Mouse (Mus musculus) heart, postnatal 36 days (tissue): Measurements from ENCODE around the gene Chad. TPM values are rescaled to one million over a fixed set of nuclear protein-coding genes. Genes with fewer than 3 reads are reported as not detected.

ENCODE experiments used
- DNase-seq, 2 experiments: peaks; one replicate each; pipeline ENCODE4 v3.0.0; 2021 to 2022
- intact Hi-C: fragments of 180-260 bp; cut with DNase I; formaldehyde crosslinking; loops from one replicate; pipeline ENCODE4 v1.15.1; 2025
- total RNA-seq, 2 experiments: library from RNA; stranded (reverse); gene quantifications; 2 replicates each; pipeline ENCODE4 v1.2.3; 2021

Gene Chad
- total RNA-seq = 1 to 10 TPM; 1.0 to 1.2 TPM

DNA sequence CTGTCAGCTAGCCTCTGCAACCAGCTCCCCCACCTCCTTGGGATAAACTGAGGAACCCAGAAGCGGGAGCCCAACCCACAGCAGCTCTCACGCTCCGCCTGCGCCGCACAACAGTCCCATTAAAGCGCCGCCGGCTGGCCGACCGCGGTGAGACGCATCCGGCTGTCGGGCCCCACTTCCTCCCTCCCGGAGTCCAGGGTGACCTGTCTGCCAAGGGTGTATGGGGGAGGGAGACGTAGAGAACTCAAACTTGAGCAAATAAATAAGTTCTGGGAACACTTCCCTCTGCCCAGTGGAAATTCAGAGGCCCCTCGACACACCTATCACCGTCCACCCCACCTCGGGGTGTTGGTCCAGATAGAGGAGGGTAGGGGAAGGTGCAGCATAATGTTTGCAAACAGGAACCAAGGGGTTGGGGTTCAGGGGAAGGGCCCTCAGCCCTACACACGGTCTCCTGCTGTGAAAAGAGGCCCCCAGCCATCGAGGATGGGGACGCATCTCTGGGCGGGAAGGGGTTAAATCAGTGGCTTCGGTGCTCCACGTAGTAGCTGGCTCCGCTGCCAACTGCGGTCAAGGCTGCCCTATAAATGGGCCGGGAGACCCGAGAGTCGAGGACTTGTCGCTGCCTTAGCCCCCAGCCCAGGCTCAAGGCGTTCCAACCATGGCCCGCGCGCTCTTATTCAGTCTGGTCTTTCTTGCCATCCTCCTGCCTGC is at the start of gene Chad:
TSS of gene Chad (plus strand) at position 611 of the 714 bp plus-strand sequence.
- intact Hi-C loops = no loop called here
- DNase-seq = peak; percentile 35 to 49

DNA sequence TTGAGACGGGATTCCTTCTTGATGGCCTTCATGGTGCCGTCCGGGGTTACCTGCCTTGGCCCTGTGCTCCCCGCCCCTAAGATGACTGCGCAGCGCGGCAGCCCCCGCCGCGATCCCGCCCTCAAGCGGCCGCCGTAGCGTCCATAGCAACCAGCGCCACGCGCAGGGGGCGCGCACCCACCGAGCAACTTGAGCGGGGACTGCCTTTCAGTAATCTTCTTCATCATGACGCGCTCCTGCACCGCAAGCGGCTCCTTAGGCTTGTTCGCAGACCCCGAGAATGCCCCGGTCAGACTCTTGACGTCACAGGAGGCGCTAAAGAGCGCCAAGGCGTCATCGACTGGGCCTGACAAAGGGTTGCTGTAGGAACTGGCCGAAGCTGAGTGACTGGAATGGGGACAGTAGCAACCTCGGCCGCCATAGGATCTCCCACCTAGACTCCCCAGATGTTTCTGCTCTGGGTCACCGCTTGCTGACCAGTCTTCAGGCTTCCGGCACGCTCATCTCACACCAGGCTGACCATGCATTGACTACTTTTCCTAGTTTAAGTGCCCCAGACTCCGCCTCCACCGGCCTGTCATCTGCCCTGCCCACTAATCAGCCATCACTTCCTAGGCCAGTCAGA is 43.5 kb upstream of the Chad start, which contains the start of gene Mycbpap:
TSS of gene Mycbpap (minus strand) at position 524 of the 625 bp plus-strand sequence.
- DNase-seq = peak; percentile 65 to 70
- intact Hi-C loops = no loop called here

DNA sequence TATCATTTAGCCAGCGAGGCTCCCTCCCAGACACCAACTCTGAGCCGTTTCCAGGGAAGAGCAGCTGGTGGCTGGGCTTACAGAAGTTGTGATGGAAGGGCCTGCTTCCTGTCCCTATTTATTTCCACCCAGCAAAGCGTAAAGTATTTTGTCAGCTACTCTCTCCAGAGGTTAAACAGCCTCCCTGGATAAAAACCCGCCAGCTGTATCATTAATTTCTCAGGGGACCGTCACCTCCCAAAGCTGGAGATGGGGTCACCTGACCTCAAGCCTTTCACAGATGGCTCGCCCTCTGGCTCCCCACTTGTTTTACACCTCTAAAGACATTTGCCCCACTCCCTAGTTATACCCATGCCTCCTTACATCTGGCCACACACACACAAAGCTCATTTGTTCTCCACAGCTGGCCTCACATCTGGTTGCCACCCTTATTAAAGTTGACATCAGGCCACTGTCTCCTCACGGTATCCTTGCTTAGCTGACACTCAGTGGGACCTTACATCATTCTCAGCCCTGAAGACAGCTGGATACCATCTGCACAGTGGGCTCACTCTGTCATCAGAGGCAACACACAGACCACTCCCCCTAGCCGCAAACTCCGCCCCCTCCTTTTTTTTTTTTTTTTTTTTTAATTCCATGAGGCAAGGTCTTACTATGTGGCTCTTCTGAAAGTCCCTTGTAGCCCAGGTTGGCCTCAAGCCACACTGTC is 38.5 kb upstream of the Chad start:
- intact Hi-C loops = no loop called here
- DNase-seq = no peak

DNA sequence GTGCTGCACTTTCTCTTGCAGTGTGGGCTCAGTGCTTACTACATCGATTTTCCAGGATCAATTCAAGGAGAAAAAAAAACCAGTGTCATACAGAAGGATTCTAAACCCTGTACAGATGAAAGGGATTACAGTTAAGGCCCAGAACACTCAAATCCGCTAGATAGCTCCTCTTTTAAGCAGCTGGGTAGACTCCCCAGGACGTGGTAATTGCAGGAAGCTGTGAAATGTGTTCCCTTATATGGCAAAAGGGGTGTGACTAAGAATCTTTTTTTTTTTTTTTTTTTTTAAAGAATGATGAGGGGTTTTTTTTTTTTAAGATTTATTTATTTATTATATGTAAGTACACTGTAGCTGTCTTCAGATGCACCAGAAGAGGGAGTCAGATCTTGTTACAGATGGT is 36.0 kb upstream of the Chad start:
- DNase-seq = no peak
- intact Hi-C loops = no loop called here

DNA sequence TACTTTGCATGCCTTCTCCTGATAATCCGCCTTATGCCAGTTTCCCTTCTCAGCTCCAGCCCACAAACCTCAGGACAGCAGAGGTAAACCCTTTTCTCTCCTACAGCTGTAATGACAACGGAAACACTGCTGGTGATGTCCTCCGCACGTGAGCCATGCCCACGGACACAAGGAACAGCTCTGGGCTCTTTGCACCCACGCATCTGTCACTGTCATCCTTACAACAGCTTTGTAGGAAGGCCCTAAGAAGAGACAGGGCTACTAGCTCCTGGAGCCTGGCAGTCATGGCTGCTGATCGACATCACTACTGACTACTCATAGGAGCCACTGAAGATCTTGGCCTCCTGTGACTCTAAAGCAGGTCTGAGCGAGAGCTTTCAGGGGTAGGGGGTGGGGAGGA is 31.7 kb upstream of the Chad start:
- intact Hi-C loops = no loop called here
- no peak for DNase-seq

DNA sequence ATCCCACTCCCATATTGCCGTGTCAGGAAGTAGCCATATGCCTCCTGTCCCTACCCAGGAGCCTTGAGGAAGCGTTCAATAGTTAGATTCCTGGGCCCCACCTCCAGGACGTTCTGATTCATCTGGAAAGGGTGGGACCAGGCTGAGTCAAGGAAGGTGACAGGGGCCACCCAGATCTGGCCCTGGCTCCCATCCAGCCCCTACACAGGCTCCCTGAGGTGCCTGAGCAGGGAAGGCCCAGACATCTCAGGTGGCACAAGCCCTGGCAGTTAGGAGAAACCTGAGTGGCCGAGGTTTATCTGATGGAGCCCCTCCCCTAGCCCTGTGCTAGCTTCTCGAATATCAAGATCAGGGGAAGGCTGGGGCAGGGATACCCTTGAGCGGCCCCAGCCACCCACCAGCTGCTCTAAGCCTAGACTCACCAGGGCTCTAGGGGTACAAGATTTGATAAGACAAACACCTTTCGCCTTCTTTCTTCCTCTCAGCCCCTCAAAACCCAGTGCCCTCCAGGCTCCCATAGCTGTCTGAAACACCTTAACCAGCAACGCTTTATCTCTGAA is 26.0 kb upstream of the Chad start:
- intact Hi-C loops = no loop called here
- no peak for DNase-seq

DNA sequence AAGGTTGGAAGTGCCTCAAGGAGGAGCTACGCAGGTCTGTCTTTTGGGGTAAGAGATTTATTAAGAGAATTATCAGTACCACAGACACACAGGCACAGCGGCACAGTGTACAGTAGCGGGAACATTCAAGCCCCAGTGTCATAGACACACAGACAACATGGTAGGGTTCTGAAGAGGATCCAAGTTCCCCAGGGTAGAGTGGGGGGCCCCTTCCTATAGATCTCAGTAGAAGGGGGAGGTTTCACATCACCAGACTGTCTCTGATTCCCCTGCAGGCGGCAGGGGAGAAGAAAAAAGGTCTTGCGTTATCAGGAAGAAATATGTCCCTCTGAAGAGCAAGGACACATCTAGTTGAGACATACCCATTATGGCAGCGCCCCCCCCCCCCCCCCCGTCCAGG is 25.1 kb upstream of the Chad start:
- no peak for DNase-seq
- intact Hi-C loops = loop anchor here (5.0 kb wide), 1 partner anchor 207 kb away; no protein-coding TSS in a partner anchor

DNA sequence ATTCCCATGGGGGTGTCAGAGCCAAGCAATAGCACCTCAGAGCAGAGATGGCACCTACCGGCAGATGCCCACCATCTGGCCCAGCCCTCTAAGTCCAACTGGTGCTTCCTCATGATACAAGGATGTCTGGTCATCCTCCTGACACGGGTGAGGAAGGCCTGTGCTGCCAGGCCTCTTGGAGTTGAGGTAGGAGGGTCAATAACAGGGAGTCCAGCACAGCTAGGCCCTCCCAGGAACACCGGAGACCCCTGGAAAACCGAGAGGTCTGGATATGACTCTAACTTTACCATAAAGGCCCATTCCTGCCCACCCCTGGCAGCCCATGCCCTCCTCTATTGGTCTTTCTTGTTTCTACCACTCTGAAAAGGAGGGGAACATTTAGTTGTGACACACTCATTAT is 22.4 kb upstream of the Chad start:
- intact Hi-C loops = loop anchor here (5.0 kb wide), 1 partner anchor 210 kb away; no protein-coding TSS in a partner anchor
- no peak for DNase-seq

DNA sequence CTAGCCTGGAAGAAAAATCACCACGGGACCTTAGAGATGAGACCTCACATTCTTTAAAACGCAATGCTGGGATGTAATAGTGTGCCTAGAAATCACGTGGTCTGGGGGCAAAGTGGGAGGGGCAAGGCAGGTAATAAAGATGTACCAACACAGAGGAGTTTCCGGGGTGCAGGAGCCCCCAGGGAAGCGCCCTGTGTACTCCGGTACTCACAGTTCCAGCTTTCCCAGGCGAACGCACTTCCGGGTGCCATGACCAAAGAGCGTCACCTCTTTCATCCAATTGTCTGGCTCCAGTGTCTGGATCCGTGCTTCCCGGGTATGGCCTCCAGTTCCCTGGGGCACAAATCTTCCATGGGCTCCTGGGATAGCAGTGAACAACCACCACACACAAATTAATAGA is 21.5 kb upstream of the Chad start:
- intact Hi-C loops = loop anchor here (5.0 kb wide), 1 partner anchor 211 kb away; no protein-coding TSS in a partner anchor
- DNase-seq = no peak

DNA sequence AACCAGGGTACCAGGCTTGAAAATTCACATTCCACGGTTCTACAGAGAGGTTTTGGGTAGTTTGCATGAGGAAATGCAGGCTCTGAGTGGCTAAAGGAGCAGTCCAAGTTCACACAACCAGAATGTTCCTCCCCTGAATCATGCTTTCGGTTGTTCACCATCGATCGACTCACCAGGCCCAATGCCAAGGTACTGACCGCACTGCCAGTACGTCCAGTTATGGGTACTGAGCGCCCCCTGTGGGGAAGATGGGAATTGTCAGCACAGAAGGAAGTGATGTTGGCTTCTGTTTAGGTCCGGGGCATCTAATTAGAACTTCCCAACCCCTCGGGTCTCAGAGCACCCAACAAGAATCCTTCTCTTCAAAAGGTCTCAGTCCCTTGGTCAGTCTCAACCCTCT is 20.9 kb upstream of the Chad start:
- peak; percentile 92 to 95 for DNase-seq
- intact Hi-C loops = loop anchor here (2.0 to 5.0 kb wide), 2 partner anchors 123 to 212 kb away; no protein-coding TSS in a partner anchor

DNA sequence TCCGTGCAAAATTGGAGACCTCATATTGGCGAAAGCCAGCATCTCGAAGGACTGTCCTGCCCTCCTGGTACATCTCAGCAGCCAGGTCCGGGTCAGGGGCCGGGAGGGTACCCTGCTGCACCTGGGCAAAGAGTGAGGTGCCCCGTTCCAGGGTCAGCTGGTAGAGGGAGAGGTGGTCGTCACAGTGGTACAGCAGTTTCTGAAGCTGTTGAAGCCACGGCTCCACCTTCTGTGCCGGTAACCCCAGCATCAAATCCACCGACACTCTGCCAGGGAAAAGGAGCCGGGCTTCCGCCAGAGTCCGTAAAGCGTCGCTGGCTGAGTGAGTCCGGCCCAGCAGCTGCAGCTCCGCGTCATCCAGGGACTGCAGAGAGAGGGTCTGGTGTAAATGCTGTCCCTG is 20.4 kb upstream of the Chad start:
- peak in 1 of 2 experiments; percentile 36 for DNase-seq
- intact Hi-C loops = loop anchor here (2.0 to 5.0 kb wide), 2 partner anchors 124 to 212 kb away; no protein-coding TSS in a partner anchor

DNA sequence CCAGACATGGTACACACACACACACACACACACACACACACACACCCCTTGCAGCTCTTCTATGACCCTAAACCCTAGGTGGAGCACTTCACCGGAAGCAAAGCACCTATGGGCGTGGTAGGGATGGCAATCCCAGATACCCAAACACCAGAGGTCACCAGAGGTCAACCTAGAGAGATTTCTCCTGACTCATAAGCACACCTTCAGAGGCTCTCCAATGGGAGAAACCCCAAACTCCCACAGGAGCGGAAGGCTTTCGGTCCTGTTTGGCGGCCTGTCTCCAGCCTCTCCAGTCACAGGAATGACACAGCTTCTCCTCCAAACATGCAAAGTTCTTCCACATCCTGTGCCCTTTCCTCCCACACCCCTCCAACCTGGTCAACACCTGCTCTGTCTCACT is 18.5 kb upstream of the Chad start:
- DNase-seq = no peak
- intact Hi-C loops = no loop called here

DNA sequence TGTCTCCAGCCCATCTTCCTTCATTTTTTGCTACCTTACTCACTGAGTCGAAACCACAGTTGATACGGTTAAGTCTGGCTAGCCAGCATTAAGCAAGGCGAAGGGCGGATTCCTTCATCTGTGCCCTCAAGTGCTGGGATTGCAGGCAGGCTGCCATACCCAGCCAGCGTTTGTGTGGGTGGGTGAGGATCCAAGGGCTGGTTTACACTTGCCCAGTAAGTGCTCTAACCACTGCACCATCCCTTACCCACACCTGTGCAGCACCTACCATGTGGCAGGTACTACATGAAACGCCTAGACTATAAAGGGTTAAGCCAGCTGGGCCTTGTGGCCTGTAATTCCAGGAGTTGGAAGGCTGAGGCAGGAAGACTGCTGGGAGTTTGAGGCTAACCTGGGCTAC is 17.6 kb upstream of the Chad start:
- DNase-seq = no peak
- intact Hi-C loops = no loop called here

DNA sequence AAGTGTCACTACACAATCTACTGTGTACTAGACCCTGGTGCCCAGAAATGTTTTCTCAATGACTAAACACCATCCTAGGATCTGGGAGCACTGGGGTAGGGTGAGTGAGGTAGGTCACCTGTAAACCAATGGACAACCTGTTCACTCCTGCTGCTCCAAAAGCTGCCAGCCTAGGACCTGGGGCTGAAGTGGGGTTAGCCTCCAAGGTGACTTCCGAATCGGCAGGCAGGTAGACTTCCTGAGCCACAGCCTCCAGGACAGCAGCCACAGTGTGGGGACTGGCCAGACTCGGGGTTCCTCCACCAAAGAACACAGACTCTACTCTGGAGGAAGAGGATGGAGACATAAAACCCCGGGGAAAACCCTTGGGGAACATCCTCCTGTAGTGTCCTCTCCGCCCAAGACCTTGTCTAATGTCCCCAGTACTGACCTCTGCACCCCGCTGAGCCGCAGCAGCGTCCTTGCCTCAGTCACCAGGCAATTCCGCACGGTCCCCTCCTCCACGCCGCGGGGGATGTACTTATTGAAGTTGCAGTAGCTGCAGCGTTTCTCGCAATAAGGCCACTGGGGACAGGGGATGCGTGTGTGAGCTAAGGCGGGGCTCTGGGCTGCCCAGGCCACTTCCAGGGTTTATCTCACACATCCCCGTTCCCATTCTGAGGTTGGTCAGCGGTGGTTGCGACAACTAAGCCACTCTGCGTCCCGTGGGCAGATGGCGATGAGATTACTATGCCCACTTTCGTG is 16.6 kb upstream of the Chad start:
- intact Hi-C loops = loop anchor here (2.0 kb wide), 2 partner anchors 55 to 169 kb away; no protein-coding TSS in a partner anchor
- peak in 1 of 2 experiments; percentile 45 for DNase-seq

DNA sequence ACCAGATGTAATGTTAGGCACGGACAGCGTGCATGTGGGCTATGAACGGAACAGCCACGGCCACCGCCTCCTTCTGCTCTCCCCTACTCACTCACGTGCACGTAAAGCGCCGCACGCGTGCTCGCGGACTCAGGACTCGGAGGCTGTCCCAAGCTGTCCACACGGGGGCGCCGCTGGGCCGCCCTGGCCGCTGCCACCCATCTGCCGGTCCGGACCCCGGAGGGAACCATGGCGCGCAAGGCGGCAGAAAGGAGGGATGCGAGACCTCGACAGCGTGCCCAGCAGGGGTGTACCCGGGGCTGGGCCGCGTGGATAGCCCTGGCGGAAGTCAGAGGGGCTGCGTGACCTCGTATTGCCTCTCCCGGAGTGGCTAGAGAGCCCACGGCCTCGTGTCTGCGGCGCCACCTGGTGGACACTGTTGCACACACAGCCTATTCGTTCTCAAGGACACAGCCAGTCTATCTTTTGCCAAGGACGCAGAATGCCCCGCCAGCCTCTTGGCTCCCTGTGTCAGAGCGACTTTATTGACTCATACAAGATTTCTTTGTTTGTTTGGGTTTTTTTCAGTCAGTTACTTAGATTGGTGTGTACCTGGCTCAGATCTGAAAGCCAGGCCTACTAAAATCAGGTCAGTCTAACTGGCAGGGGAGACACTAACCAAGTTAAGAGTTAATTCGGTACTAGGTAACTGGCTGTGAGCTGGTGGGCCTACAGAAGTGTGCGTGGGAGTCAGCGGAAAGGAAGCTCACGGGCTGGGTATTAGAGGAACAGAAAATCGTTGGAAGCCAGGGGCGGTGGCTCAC is 15.8 kb upstream of the Chad start, which contains the start of gene Rsad1:
TSS of gene Rsad1 (minus strand) at position 368 of the 803 bp plus-strand sequence.
- DNase-seq = peak; percentile 97 to 98
- intact Hi-C loops = loop anchor here (2.0 kb wide), 2 partner anchors 54 to 168 kb away; no protein-coding TSS in a partner anchor

DNA sequence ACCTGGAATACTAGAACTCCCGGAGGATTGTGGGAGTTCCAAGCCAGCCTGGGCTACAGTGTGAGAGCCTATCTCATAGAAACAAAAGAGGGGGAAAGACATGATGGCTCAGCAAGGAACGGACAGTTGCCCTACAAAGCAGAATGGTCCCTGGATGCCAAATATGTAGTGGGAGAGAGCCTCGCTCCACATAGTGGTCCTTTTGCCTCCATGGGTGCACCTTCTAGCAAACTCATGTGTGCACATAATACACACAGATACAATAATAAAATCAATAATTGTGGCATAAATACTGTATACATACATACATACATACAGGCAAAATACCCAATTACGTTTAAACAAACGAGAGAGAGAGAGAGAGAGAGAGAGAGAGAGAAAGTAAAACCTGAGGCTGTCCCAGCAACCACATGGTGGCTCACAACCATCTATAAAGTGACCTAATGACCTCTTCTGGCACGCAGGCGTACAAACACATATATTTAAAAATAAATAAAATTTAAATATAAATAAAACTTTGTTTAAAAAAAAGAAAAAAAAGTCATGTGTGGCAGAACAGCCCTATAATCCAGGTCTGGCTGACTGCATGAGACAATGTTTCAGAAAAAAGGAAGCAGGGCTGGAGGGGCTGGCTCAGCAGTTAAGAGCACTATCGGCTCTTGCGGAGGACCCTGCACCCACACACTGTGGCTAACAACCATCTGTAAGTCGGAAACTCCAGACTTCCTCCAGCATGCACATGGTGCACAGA is 15.0 kb upstream of the Chad start:
- no peak for DNase-seq
- intact Hi-C loops = loop anchor here (2.0 kb wide), 2 partner anchors 53 to 167 kb away; no protein-coding TSS in a partner anchor

DNA sequence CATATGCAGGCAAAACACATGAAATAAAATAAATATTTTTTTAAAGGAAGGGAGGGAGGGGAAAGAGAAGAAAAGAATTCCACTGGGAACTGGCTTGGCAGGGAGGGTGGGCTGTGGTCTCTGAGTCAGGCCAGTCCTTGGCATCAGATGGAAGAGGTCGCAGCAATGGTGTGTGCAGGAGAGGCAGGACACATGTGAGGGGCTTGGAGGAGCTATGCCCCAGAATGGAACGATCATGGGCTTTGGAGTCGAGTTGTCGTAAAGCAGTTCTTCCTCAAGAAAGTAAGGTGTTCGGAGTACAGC is 14.5 kb upstream of the Chad start:
- intact Hi-C loops = no loop called here
- no peak for DNase-seq

DNA sequence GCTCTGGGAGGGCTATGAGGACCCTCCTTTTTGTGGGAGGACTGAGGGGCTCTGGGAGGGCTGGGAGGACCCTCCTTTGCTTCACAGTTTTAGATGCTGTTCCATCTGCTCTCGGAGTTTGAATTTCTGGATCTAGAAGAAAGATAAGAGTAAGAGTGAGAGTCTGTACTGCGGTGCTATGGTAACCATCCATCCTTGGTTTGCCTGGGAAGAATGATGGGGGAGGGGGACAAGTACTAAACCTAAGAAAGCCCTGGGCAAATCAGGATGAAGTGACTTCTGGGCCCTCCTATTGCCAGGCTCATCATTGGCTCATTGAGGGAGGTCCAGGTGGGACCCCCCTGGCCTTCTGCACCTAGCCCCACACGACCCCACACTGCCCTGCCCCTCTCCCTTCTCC is 6.6 kb upstream of the Chad start:
- intact Hi-C loops = no loop called here
- DNase-seq = no peak

DNA sequence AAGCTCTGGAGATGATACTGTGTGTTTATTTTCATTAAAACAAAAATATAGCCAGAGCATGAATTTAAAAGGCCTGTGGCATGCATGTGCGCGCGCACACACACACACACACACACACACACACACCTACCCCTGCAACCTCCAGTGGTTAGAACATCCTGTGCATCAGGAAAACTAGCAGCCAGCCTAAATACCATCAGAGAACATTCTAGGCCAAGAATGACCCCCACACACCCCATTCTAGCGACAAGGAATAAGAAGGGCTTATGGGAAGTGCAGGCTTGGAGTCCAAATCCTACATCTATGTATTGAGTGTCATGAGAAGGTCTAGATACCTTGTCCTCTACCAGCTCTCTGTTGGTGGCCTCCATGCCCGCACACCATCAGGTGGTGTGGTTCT is 1.5 kb upstream of the Chad start:
- intact Hi-C loops = no loop called here

More for the DNA sequence above, 1.5 kb upstream of the Chad start:
- DNase-seq = no peak
